Mouse (Mus musculus): ENCODE data around the gene Trio.

The Trio gene

GRCm38 (mm10) chr15:28035601-28036000 is 10.0 kb upstream of the Trio start:
- peak; percentile 43 to 61 for DNase-seq

- no peak for DNase-seq
Observed at GRCm38 (mm10) chr15:28034636-28035035, 9.0 kb upstream of the Trio start.

GRCm38 (mm10) chr15:28029371-28029770 is 3.7 kb upstream of the Trio start:
- DNase-seq, result no peak

- DNase-seq, result no peak
Observed at GRCm38 (mm10) chr15:28028542-28028941, 2.9 kb upstream of the Trio start.

- no peak for DNase-seq
Observed at GRCm38 (mm10) chr15:28026167-28026481, 476 bp upstream of the Trio start.

GRCm38 (mm10) chr15:28024965-28025338 is 696 bp downstream of the Trio start:
- peak; percentile 49 to 75 for DNase-seq

GRCm38 (mm10) chr15:28024031-28024964 is 1.4 kb downstream of the Trio start:
- peak; percentile 66 to 79 for DNase-seq

- DNase-seq, result peak in 1 of 2 experiments; percentile 40
Observed at GRCm38 (mm10) chr15:28021591-28022209, 3.9 kb downstream of the Trio start.

- DNase-seq, result no peak
Observed at GRCm38 (mm10) chr15:28019393-28020070, 6.1 kb downstream of the Trio start.

GRCm38 (mm10) chr15:28007516-28007915 is 18.1 kb downstream of the Trio start:
- no peak for DNase-seq

GRCm38 (mm10) chr15:28004192-28004767 is 21.4 kb downstream of the Trio start:
- DNase-seq, result no peak

- DNase-seq, result no peak
Observed at GRCm38 (mm10) chr15:28002515-28002914, 23.1 kb downstream of the Trio start.

- DNase-seq, result no peak
Observed at GRCm38 (mm10) chr15:28001299-28001698, 24.3 kb downstream of the Trio start.

GRCm38 (mm10) chr15:27998621-27999359 is 26.9 kb downstream of the Trio start:
- DNase-seq, result peak in 1 of 2 experiments; percentile 41

GRCm38 (mm10) chr15:27997917-27998316 is 27.7 kb downstream of the Trio start:
- DNase-seq, result peak; percentile 55 to 58

GRCm38 (mm10) chr15:27997391-27997841 is 28.2 kb downstream of the Trio start:
- DNase-seq, result peak; percentile 48 to 55

- peak; percentile 59 to 72 for DNase-seq
Observed at GRCm38 (mm10) chr15:27996750-27997149, 28.9 kb downstream of the Trio start.

GRCm38 (mm10) chr15:27995421-27995820 is 30.2 kb downstream of the Trio start:
- DNase-seq, result no peak

GRCm38 (mm10) chr15:27994870-27995269 is 30.8 kb downstream of the Trio start:
- DNase-seq, result peak; percentile 47

- DNase-seq, result no peak
Observed at GRCm38 (mm10) chr15:27993528-27993927, 32.1 kb downstream of the Trio start.

- DNase-seq, result no peak
Observed at GRCm38 (mm10) chr15:27992596-27992995, 33.1 kb downstream of the Trio start.

GRCm38 (mm10) chr15:27991892-27992593 is 33.6 kb downstream of the Trio start:
- no peak for DNase-seq

All from cerebellum, adult 18-20 months (tissue).